In genomic region chr7:145301341-145302005, GRCm38 (mm10) we compare ENCODE assay signal across 14 mouse cellular contexts. TPM values are rescaled to one million over a fixed set of nuclear protein-coding genes. Genes with fewer than 3 reads are reported as not detected.
DNase-seq lines count a peak whose midpoint lies in the region; ATAC-seq and TF ChIP-seq lines count a peak whose summit lies in the region.
"Had no signal": no experiment of that assay in that cellular context is flagged by ENCODE, and none has a peak within 500 bp of the region (broad histone marks: within the 10 kb centered on the region; RNA-seq: fewer than 3 reads in every experiment).

No protein-coding gene starts in this region.

- no peaks in the 10 kb centered on the region for H3K9me3 ChIP-seq in forebrain, postnatal 0 days (ENCODE audit: low read length)
- H3K9me3 ChIP-seq in forebrain, embryonic 10.5 days: no peaks in the 10 kb centered on the region
- H3K9me3 ChIP-seq: forebrain, embryonic 15.5 days; hindbrain, embryonic 15.5 days had no signal

- no peak overlapping the region for H3K27ac ChIP-seq in forebrain, postnatal 0 days (ENCODE audit: low read depth, low read length)
- H3K27ac ChIP-seq in forebrain, embryonic 10.5 days: no peak overlapping the region
- H3K27ac ChIP-seq: forebrain, embryonic 15.5 days; hindbrain, embryonic 15.5 days had no signal

- no peak overlapping the region for H3K4me3 ChIP-seq in forebrain, postnatal 0 days (ENCODE audit: low read depth, low read length)
- H3K4me3 ChIP-seq in forebrain, embryonic 10.5 days: no peak overlapping the region

- H3K36me3 ChIP-seq in forebrain, postnatal 0 days (ENCODE audit: insufficient read depth): no peaks in the 10 kb centered on the region
- no peaks in the 10 kb centered on the region for H3K36me3 ChIP-seq in forebrain, embryonic 10.5 days (replicated peaks)
- H3K36me3 ChIP-seq: forebrain, embryonic 15.5 days; hindbrain, embryonic 15.5 days had no signal

- no peak overlapping the region for H3K9ac ChIP-seq in forebrain, postnatal 0 days
- H3K9ac ChIP-seq: forebrain, embryonic 15.5 days; hindbrain, embryonic 15.5 days had no signal

- TF ChIP-seq CTCF in forebrain, postnatal 0 days (IDR thresholded peaks at IDR 0.05; ENCODE audit: low read depth): no peak

- ATAC-seq in forebrain, postnatal 0 days: no peak

- H3K27me3 ChIP-seq in forebrain, postnatal 0 days (ENCODE audit: insufficient read depth, low read length): no peaks in the 10 kb centered on the region
- H3K27me3 ChIP-seq in forebrain, embryonic 10.5 days (ENCODE audit: poor library complexity, severe bottlenecking): 0 out of 2 replicates have a peak, but pooled peaks cover 4% of the 10 kb centered on the region
- H3K27me3 ChIP-seq: forebrain, embryonic 15.5 days; hindbrain, embryonic 15.5 days had no signal

- no peak overlapping the region for H3K4me2 ChIP-seq in forebrain, postnatal 0 days (ENCODE audit: low read depth)

- intact Hi-C loops in heart, postnatal 25 days (cut with DNase I): no loop called here
- intact Hi-C loops in heart, postnatal 36 days (cut with DNase I): no loop called here

- peak; percentile 95 for DNase-seq in heart, adult 11 months
- no peak for DNase-seq in heart, postnatal 25 days (ENCODE audit: low spot score)
- DNase-seq in 3134 (ENCODE audit: extremely low read depth, insufficient read length, low spot score): peak; percentile 36
- peak; percentile 71 to 80 for DNase-seq in cerebellum, postnatal 25 days
- DNase-seq in heart, postnatal 36 days: peak; percentile 52 to 60
- no peak for DNase-seq in layer of hippocampus, adult 9-11 months
- no peak for DNase-seq in forebrain, postnatal 0 days
- DNase-seq in forebrain, embryonic 10.5 days (ENCODE audit: extremely low spot score, low spot score): no peak
- DNase-seq: spleen, adult 18-20 months had no signal

- WGBS in forebrain, postnatal 0 days: 82% methylated on average over 6 of the region's 6 CpGs
- 87% methylated on average over 6 of the region's 6 CpGs for WGBS in forebrain, embryonic 10.5 days

- no peaks in the 10 kb centered on the region for H3K4me1 ChIP-seq in forebrain, postnatal 0 days (ENCODE audit: insufficient read depth)
- peaks cover 36% of the 10 kb centered on the region for H3K4me1 ChIP-seq in forebrain, embryonic 10.5 days

RNA-seq across cellular contexts. Expression of gene Mrgprf, which starts 0.8 kb away (rescaled TPM):
- total RNA-seq in heart, postnatal 25 days (2021): 1 to 10 TPM; 4.3 to 5.5 TPM
- 1 to 10 TPM; 3.9 to 4.0 TPM for total RNA-seq in heart, postnatal 36 days (2021)
- total RNA-seq in forebrain, postnatal 0 days (2014; rRNA removed): 2.4 and 4.4 TPM in 2 replicates
- polyA plus RNA-seq in forebrain, postnatal 0 days (2015; fragmentation: Nextera tagmentation; extraction: Ambion mirVana): 3.4 and 3.7 TPM in 2 replicates
- polyA plus RNA-seq in forebrain, embryonic 10.5 days (2016; fragmentation: Nextera tagmentation; extraction: Ambion mirVana): 0.07 and 0.09 TPM in 2 replicates
- polyA plus RNA-seq: neural tube, embryonic 11.5 days had no signal

RNA-seq across cellular contexts. Expression of gene Mrgprd, which starts 13.2 kb away (rescaled TPM):
- total RNA-seq in heart, postnatal 25 days (2021): not detected
- not detected for total RNA-seq in heart, postnatal 36 days (2021)
- not detected in 2 replicates for total RNA-seq in forebrain, postnatal 0 days (2014; rRNA removed)
- polyA plus RNA-seq in forebrain, postnatal 0 days (2015; fragmentation: Nextera tagmentation; extraction: Ambion mirVana): not detected in 2 replicates
- polyA plus RNA-seq in forebrain, embryonic 10.5 days (2016; fragmentation: Nextera tagmentation; extraction: Ambion mirVana): not detected in 2 replicates
- total RNA-seq: left cerebral cortex, adult 18-20 months had no signal
- polyA plus RNA-seq: C2C12; forebrain, embryonic 15.5 days; hindbrain, embryonic 15.5 days; neural tube, embryonic 11.5 days had no signal

RNA-seq across cellular contexts. Expression of gene Tpcn2, which starts 17.7 kb away (rescaled TPM):
- total RNA-seq in heart, postnatal 25 days (2021): 1 to 10 TPM; 3.0 to 4.2 TPM
- total RNA-seq in heart, postnatal 36 days (2021): 1 to 10 TPM; 3.2 to 3.6 TPM
- total RNA-seq in forebrain, postnatal 0 days (2014; rRNA removed): 2.5 and 2.9 TPM in 2 replicates
- polyA plus RNA-seq in forebrain, postnatal 0 days (2015; fragmentation: Nextera tagmentation; extraction: Ambion mirVana): 1.2 and 1.3 TPM in 2 replicates
- 5.1 and 5.9 TPM in 2 replicates for polyA plus RNA-seq in forebrain, embryonic 10.5 days (2016; fragmentation: Nextera tagmentation; extraction: Ambion mirVana)

Comparison
In these comparisons a context has a peak if more than half of its experiments do, and no peak if none do; other contexts are left out.
1. DNase-seq: peak in heart, adult 11 months (single experiment), 3134 (single experiment), cerebellum, postnatal 25 days (2 of 2) and heart, postnatal 36 days (2 of 2); none in heart, postnatal 25 days (single experiment), layer of hippocampus, adult 9-11 months (single experiment), forebrain, postnatal 0 days (single experiment) and forebrain, embryonic 10.5 days (single experiment).